ENCODE assay signal across 8 mouse cellular contexts in the genomic region with DNA sequence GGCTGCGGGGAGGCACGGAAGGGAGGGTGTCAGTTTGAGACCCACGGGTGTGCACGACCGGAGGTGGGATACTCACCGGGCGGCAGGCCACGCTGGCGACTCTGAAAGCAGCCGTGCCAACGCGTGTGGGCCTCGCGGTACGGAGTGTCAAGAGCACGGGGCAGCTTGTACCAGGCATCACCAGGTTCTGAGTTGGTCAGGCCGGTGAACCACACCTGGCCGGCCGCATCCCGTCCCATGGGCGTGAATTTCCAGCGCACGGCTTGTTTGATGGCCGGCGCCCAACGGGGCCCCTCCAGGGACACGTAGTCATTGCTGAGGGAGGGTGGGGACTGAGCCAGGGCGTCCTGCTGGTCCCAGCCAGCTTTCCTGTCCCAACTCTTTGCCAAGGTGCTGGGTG. TPM values are rescaled to one million over a fixed set of nuclear protein-coding genes. Genes with fewer than 3 reads are reported as not detected.
A peak's percentile ranks its signal among the peaks of the same experiment; 100 is the strongest.
DNase-seq lines count a peak whose midpoint lies in the region; ATAC-seq lines count a peak whose summit lies in the region.

No protein-coding gene starts in this region.

- H3K4me2 ChIP-seq in forebrain, embryonic 16.5 days (ENCODE audit: low read length), result peak overlapping the region; percentile 49
- H3K4me2 ChIP-seq in limb, embryonic 13.5 days (replicated peaks), result peak overlapping the region; percentile 66
- H3K4me2 ChIP-seq in neural tube, embryonic 15.5 days, result peak overlapping the region; percentile 51

- ATAC-seq in forebrain, embryonic 16.5 days, result peak; percentile 11; the same call in 1 of the 2 replicates
- no peak for ATAC-seq in limb, embryonic 13.5 days (ENCODE audit: low FRiP score, low read depth)
- ATAC-seq in neural tube, embryonic 15.5 days (ENCODE audit: low FRiP score), result no peak
- ATAC-seq in CD4-positive, CD25-positive, alpha-beta regulatory T cell, adult 4 months, result no peak

- H3K9ac ChIP-seq in forebrain, embryonic 16.5 days (replicated peaks; ENCODE audit: low read depth, low read length), result peak overlapping the region; percentile 24
- H3K9ac ChIP-seq in limb, embryonic 13.5 days, result peak overlapping the region; percentile 57
- H3K9ac ChIP-seq in neural tube, embryonic 15.5 days (replicated peaks), result peak overlapping the region; percentile 36

- peak overlapping the region; percentile 24 for H3K4me3 ChIP-seq in forebrain, embryonic 16.5 days (replicated peaks; ENCODE audit: low read length)
- peak overlapping the region; percentile 41 for H3K4me3 ChIP-seq in limb, embryonic 13.5 days
- peak overlapping the region; percentile 24; the same call in 1 of the 2 replicates for H3K4me3 ChIP-seq in neural tube, embryonic 15.5 days (replicated peaks)

- peak; percentile 51 for DNase-seq in kidney, postnatal 10 days
- no peak for DNase-seq in kidney, adult 8-10 months
- no peak for DNase-seq in yolk sac, embryonic 10.5 days (ENCODE audit: low spot score)
- DNase-seq in gastrocnemius, postnatal 25 days, result no peak

- H3K9me3 ChIP-seq in forebrain, embryonic 16.5 days (ENCODE audit: control insufficient read depth, low read length), result no peaks in the 10 kb centered on the region
- H3K9me3 ChIP-seq in limb, embryonic 13.5 days, result no peaks in the 10 kb centered on the region
- no peaks in the 10 kb centered on the region for H3K9me3 ChIP-seq in neural tube, embryonic 15.5 days (replicated peaks)

- no peak overlapping the region for H3K27ac ChIP-seq in forebrain, embryonic 16.5 days (ENCODE audit: low read length)
- H3K27ac ChIP-seq in limb, embryonic 13.5 days, result no peak overlapping the region
- no peak overlapping the region for H3K27ac ChIP-seq in neural tube, embryonic 15.5 days (replicated peaks)

- peaks cover 12% of the 10 kb centered on the region for H3K27me3 ChIP-seq in forebrain, embryonic 16.5 days (replicated peaks; ENCODE audit: control insufficient read depth, insufficient read depth, low read length)
- peaks cover 40% of the 10 kb centered on the region for H3K27me3 ChIP-seq in limb, embryonic 13.5 days
- H3K27me3 ChIP-seq in neural tube, embryonic 15.5 days (replicated peaks), result peaks cover 31% of the 10 kb centered on the region

- peaks cover 25% of the 10 kb centered on the region for H3K36me3 ChIP-seq in forebrain, embryonic 16.5 days (ENCODE audit: control insufficient read depth, insufficient read depth)
- peaks cover 62% of the 10 kb centered on the region for H3K36me3 ChIP-seq in limb, embryonic 13.5 days
- H3K36me3 ChIP-seq in neural tube, embryonic 15.5 days, result peaks cover 49% of the 10 kb centered on the region

- WGBS in forebrain, embryonic 16.5 days, result 7% methylated on average over 28 of the region's 28 CpGs
- 8% methylated on average over 28 of the region's 28 CpGs for WGBS in limb, embryonic 13.5 days
- WGBS in neural tube, embryonic 15.5 days, result 14% methylated on average over 28 of the region's 28 CpGs

- peaks cover 16% of the 10 kb centered on the region for H3K4me1 ChIP-seq in forebrain, embryonic 16.5 days (replicated peaks; ENCODE audit: control insufficient read depth, insufficient read depth, low read length)
- peaks cover 33% of the 10 kb centered on the region for H3K4me1 ChIP-seq in limb, embryonic 13.5 days
- H3K4me1 ChIP-seq in neural tube, embryonic 15.5 days, result peaks cover 42% of the 10 kb centered on the region

RNA-seq across cellular contexts. Expression of a gene that starts 0.9 kb away (rescaled TPM):
- 0.72 and 0.86 TPM in 2 replicates for polyA plus RNA-seq in forebrain, embryonic 16.5 days (2015; fragmentation: Nextera tagmentation; extraction: Ambion mirVana)
- polyA plus RNA-seq in limb, embryonic 13.5 days (2015; fragmentation: Nextera tagmentation; extraction: Ambion mirVana), result 0.97 and 1.0 TPM in 2 replicates
- polyA plus RNA-seq in neural tube, embryonic 15.5 days (2015; fragmentation: Nextera tagmentation; extraction: Ambion mirVana), result 1.3 and 1.5 TPM in 2 replicates
- 1 to 10 TPM in 1 of 2 experiments, under 1 TPM in 1; 0.34 to 2.0 TPM for polyA plus RNA-seq in CD4-positive, CD25-positive, alpha-beta regulatory T cell, adult 4 months (2017; shearing (Covaris generic))
- under 1 TPM; 0.48 to 0.49 TPM for total RNA-seq in gastrocnemius, postnatal 25 days (2021)

RNA-seq across cellular contexts. Expression of a gene that starts 7.4 kb away (rescaled TPM):
- 11.4 and 11.5 TPM in 2 replicates for polyA plus RNA-seq in forebrain, embryonic 16.5 days (2015; fragmentation: Nextera tagmentation; extraction: Ambion mirVana)
- polyA plus RNA-seq in limb, embryonic 13.5 days (2015; fragmentation: Nextera tagmentation; extraction: Ambion mirVana), result 12.2 and 13.6 TPM in 2 replicates
- 22.9 and 29.4 TPM in 2 replicates for polyA plus RNA-seq in neural tube, embryonic 15.5 days (2015; fragmentation: Nextera tagmentation; extraction: Ambion mirVana)
- polyA plus RNA-seq in CD4-positive, CD25-positive, alpha-beta regulatory T cell, adult 4 months (2017; shearing (Covaris generic)), result 1 to 10 TPM; 1.3 to 1.5 TPM
- total RNA-seq in gastrocnemius, postnatal 25 days (2021), result 1 to 10 TPM; 2.3 to 2.9 TPM

RNA-seq across cellular contexts. Expression of a gene that starts 13.7 kb away (rescaled TPM):
- 121 and 133 TPM in 2 replicates for polyA plus RNA-seq in forebrain, embryonic 16.5 days (2015; fragmentation: Nextera tagmentation; extraction: Ambion mirVana)
- polyA plus RNA-seq in limb, embryonic 13.5 days (2015; fragmentation: Nextera tagmentation; extraction: Ambion mirVana), result 111 and 112 TPM in 2 replicates
- 132 and 146 TPM in 2 replicates for polyA plus RNA-seq in neural tube, embryonic 15.5 days (2015; fragmentation: Nextera tagmentation; extraction: Ambion mirVana)
- 10 to 100 TPM; 12.3 to 16.4 TPM for polyA plus RNA-seq in CD4-positive, CD25-positive, alpha-beta regulatory T cell, adult 4 months (2017; shearing (Covaris generic))
- 10 to 100 TPM; 13.5 to 14.0 TPM for total RNA-seq in gastrocnemius, postnatal 25 days (2021)

RNA-seq across cellular contexts. Expression of a gene that starts 14.4 kb away (rescaled TPM):
- polyA plus RNA-seq in forebrain, embryonic 16.5 days (2015; fragmentation: Nextera tagmentation; extraction: Ambion mirVana), result 33.4 and 34.2 TPM in 2 replicates
- 106 and 109 TPM in 2 replicates for polyA plus RNA-seq in limb, embryonic 13.5 days (2015; fragmentation: Nextera tagmentation; extraction: Ambion mirVana)
- 31.0 and 48.9 TPM in 2 replicates for polyA plus RNA-seq in neural tube, embryonic 15.5 days (2015; fragmentation: Nextera tagmentation; extraction: Ambion mirVana)
- 10 to 100 TPM; 14.4 to 17.3 TPM for polyA plus RNA-seq in CD4-positive, CD25-positive, alpha-beta regulatory T cell, adult 4 months (2017; shearing (Covaris generic))
- total RNA-seq in gastrocnemius, postnatal 25 days (2021), result 10 to 100 TPM; 22.9 to 29.6 TPM

RNA-seq across cellular contexts. Expression of a gene that starts 19.6 kb away (rescaled TPM):
- 86.0 and 91.0 TPM in 2 replicates for polyA plus RNA-seq in forebrain, embryonic 16.5 days (2015; fragmentation: Nextera tagmentation; extraction: Ambion mirVana)
- 72.7 and 79.4 TPM in 2 replicates for polyA plus RNA-seq in limb, embryonic 13.5 days (2015; fragmentation: Nextera tagmentation; extraction: Ambion mirVana)
- 101 TPM in 2 replicates for polyA plus RNA-seq in neural tube, embryonic 15.5 days (2015; fragmentation: Nextera tagmentation; extraction: Ambion mirVana)
- polyA plus RNA-seq in CD4-positive, CD25-positive, alpha-beta regulatory T cell, adult 4 months (2017; shearing (Covaris generic)), result 10 to 100 TPM in 1 of 2 experiments, 1 to 10 TPM in 1; 9.4 to 13.9 TPM
- total RNA-seq in gastrocnemius, postnatal 25 days (2021), result 10 to 100 TPM; 41.1 to 41.2 TPM
